Mouse (Mus musculus) embryonic facial prominence, embryonic 12.5 days (tissue): Measurements from ENCODE around the gene Lyz1. TPM values are rescaled to one million over a fixed set of nuclear protein-coding genes. Genes with fewer than 3 reads are reported as not detected.
"Not testable (repeated sequence)": the region's sequence is repeated elsewhere in the genome, so short reads cannot be mapped to it uniquely, and the experiment has no call there.

Experiments
- ATAC-seq: fragments of 200-750 bp; cut with Nextera tagmentation; 2 replicates; pipeline ENCODE4 v1.8.0; 2017; ENCODE audit not compliant: insufficient number of reproducible peaks, insufficient read depth, low FRiP score, low TSS enrichment
- H3K27ac ChIP-seq: fragments of 300-500 bp; sonication (generic); 2 replicates; pipeline ENCODE4 v1.5.1; 2016; ENCODE audit warnings: mild to moderate bottlenecking
- H3K27me3 ChIP-seq: fragments of 300-500 bp; sonication (generic); 2 replicates; pipeline ENCODE4 v1.6.1; 2016; ENCODE audit warnings: mild to moderate bottlenecking, moderate library complexity
- H3K36me3 ChIP-seq: fragments of 300-500 bp; sonication (generic); 2 replicates; pipeline ENCODE4 v1.6.1; 2016; ENCODE audit warnings: mild to moderate bottlenecking
- H3K4me1 ChIP-seq: fragments of 300-500 bp; sonication (generic); 2 replicates; pipeline ENCODE4 v1.6.1; 2016
- H3K4me2 ChIP-seq: fragments of 300-500 bp; sonication (generic); replicated peaks from 2 replicates; pipeline ENCODE4 v1.6.1; 2016; ENCODE audit warnings: mild to moderate bottlenecking, moderate library complexity
- H3K4me3 ChIP-seq: fragments of 300-500 bp; sonication (generic); 2 replicates; pipeline ENCODE4 v1.5.1; 2016; ENCODE audit warnings: mild to moderate bottlenecking
- H3K9ac ChIP-seq: fragments of 300-500 bp; sonication (generic); 2 replicates; pipeline ENCODE4 v1.6.1; 2016; ENCODE audit warnings: mild to moderate bottlenecking, moderate library complexity
- H3K9me3 ChIP-seq: fragments of 300-500 bp; sonication (generic); 2 replicates; pipeline ENCODE4 v1.6.1; 2016; ENCODE audit warnings: mild to moderate bottlenecking, moderate library complexity
- whole genome bisulfite sequencing: fragments of 180-500 bp; shearing (Covaris S2); methylation state at CpG from one replicate; pipeline ENCODE4 v1.1.7; 2016; 5-methylcytosine and 5-hydroxymethylcytosine counted together
- polyA plus RNA-seq: library from polyadenylated mRNA; unstranded; fragments of >200 nt; fragmentation: Nextera tagmentation; extraction: Ambion mirVana; gene quantifications from 2 replicates; pipeline ENCODE4 v1.2.1, GENCODE M21; 2016

Lyz1 gene
- polyA plus RNA-seq, 1 experiment from 2014 or later: not detected

GRCm38 (mm10) chr10:117285584-117285983 lies 7.1 kb downstream of the Lyz1 start:
- H3K36me3 ChIP-seq, H3K9me3 ChIP-seq, H3K9ac ChIP-seq, H3K27ac ChIP-seq, H3K4me3 ChIP-seq, H3K4me1 ChIP-seq, H3K4me2 ChIP-seq, ATAC-seq, H3K27me3 ChIP-seq: not testable (repeated sequence)
- WGBS: 79% methylated on average over 4 of the region's 7 CpGs

- no peak for ATAC-seq
- Histone ChIP-seq H3K4me2 (no peak overlapping the region), H3K27ac (no peak overlapping the region), H3K27me3 (no peaks in the 10 kb centered on the region; the same call in 1 of the 2 replicates), H3K9ac (no peak overlapping the region), H3K4me1 (no peaks in the 10 kb centered on the region), H3K4me3 (no peak overlapping the region), H3K36me3 (no peaks in the 10 kb centered on the region), H3K9me3 (no peaks in the 10 kb centered on the region)
- WGBS: 84% methylated on average over 10 of the region's 10 CpGs
Observed at GRCm38 (mm10) chr10:117284578-117285520, 7.8 kb downstream of the Lyz1 start.

- H3K9me3 ChIP-seq: no peaks in the 10 kb centered on the region
- H3K9ac ChIP-seq: no peak overlapping the region
- H3K4me1 ChIP-seq: no peaks in the 10 kb centered on the region
- H3K27me3 ChIP-seq: no peaks in the 10 kb centered on the region; the same call in 1 of the 2 replicates
- H3K4me2 ChIP-seq: no peak overlapping the region
- no peak for ATAC-seq
- no peaks in the 10 kb centered on the region for H3K36me3 ChIP-seq
- no peak overlapping the region for H3K27ac ChIP-seq
- 81% methylated on average over 7 of the region's 7 CpGs for WGBS
- H3K4me3 ChIP-seq: no peak overlapping the region
Observed at GRCm38 (mm10) chr10:117283871-117284577, 8.6 kb downstream of the Lyz1 start.

GRCm38 (mm10) chr10:117283196-117283595 lies 9.5 kb downstream of the Lyz1 start:
- H3K27me3 ChIP-seq, H3K4me2 ChIP-seq, H3K36me3 ChIP-seq, ATAC-seq, H3K4me1 ChIP-seq, H3K9ac ChIP-seq, H3K27ac ChIP-seq, H3K9me3 ChIP-seq, H3K4me3 ChIP-seq: not testable (repeated sequence)
- WGBS: 83% methylated on average over 4 of the region's 4 CpGs

- ATAC-seq: no peak
- Histone ChIP-seq H3K4me1 (no peaks in the 10 kb centered on the region), H3K9ac (no peak overlapping the region), H3K4me2 (no peak overlapping the region), H3K27ac (no peak overlapping the region), H3K36me3 (no peaks in the 10 kb centered on the region), H3K27me3 (no peaks in the 10 kb centered on the region; the same call in 1 of the 2 replicates), H3K9me3 (no peaks in the 10 kb centered on the region), H3K4me3 (no peak overlapping the region)
- 79% methylated on average over 2 of the region's 2 CpGs for WGBS
Observed at GRCm38 (mm10) chr10:117282551-117282950, 10.1 kb downstream of the Lyz1 start.

- no peaks in the 10 kb centered on the region for H3K36me3 ChIP-seq
- no peaks in the 10 kb centered on the region for H3K4me1 ChIP-seq
- H3K9me3 ChIP-seq: no peaks in the 10 kb centered on the region
- no peak within 1 kb of the TSS for H3K27ac ChIP-seq
- H3K4me2 ChIP-seq: no peak within 1 kb of the TSS
- no peaks in the 10 kb centered on the region; the same call in 1 of the 2 replicates for H3K27me3 ChIP-seq
- H3K9ac ChIP-seq: no peak within 1 kb of the TSS
- ATAC-seq: no peak
- no peak within 1 kb of the TSS for H3K4me3 ChIP-seq
- WGBS: 62% methylated on average over 4 of the region's 4 CpGs
Observed at GRCm38 (mm10) chr10:117282049-117282448, 10.6 kb downstream of the Lyz1 start, which contains the start of gene Lyz2. Gene Lyz2 (minus strand): TSS chr10:117282321.

- no peak for ATAC-seq
- no peak overlapping the region for H3K9ac ChIP-seq
- WGBS: 83% methylated on average over 7 of the region's 7 CpGs
Observed at GRCm38 (mm10) chr10:117281381-117281920, 11.2 kb downstream of the Lyz1 start.

GRCm38 (mm10) chr10:117280000-117280399 lies 12.7 kb downstream of the Lyz1 start:
- Histone ChIP-seq H3K4me1 (no peaks in the 10 kb centered on the region), H3K4me2 (no peak overlapping the region), H3K27me3 (no peaks in the 10 kb centered on the region; the same call in 1 of the 2 replicates), H3K9me3 (no peaks in the 10 kb centered on the region), H3K36me3 (no peaks in the 10 kb centered on the region), H3K27ac (no peak overlapping the region), H3K4me3 (no peak overlapping the region), H3K9ac (no peak overlapping the region)
- no peak for ATAC-seq
- WGBS: 50% methylated on average over 1 of the region's 1 CpGs

More at GRCm38 (mm10) chr10:117281381-117281920, 11.2 kb downstream of the Lyz1 start:
- no peaks in the 10 kb centered on the region for H3K9me3 ChIP-seq
- no peak overlapping the region for H3K27ac ChIP-seq
- no peak overlapping the region for H3K4me3 ChIP-seq
- H3K4me2 ChIP-seq: no peak overlapping the region
- no peaks in the 10 kb centered on the region for H3K4me1 ChIP-seq
- no peaks in the 10 kb centered on the region; the same call in 1 of the 2 replicates for H3K27me3 ChIP-seq
- H3K36me3 ChIP-seq: no peaks in the 10 kb centered on the region

- H3K4me1 ChIP-seq, H3K27me3 ChIP-seq, H3K4me2 ChIP-seq, ATAC-seq, H3K27ac ChIP-seq, H3K36me3 ChIP-seq, H3K9ac ChIP-seq, H3K4me3 ChIP-seq, H3K9me3 ChIP-seq: not testable (repeated sequence)
- 65% methylated on average over 2 of the region's 2 CpGs for WGBS
Observed at GRCm38 (mm10) chr10:117278510-117278909, 14.2 kb downstream of the Lyz1 start.

- H3K9me3 ChIP-seq, H3K27me3 ChIP-seq, ATAC-seq, H3K4me3 ChIP-seq, H3K36me3 ChIP-seq, H3K27ac ChIP-seq, H3K4me2 ChIP-seq, H3K4me1 ChIP-seq, H3K9ac ChIP-seq: not testable (repeated sequence)
- WGBS: 83% methylated on average over 9 of the region's 9 CpGs
Observed at GRCm38 (mm10) chr10:117277779-117278178, 14.9 kb downstream of the Lyz1 start.

- WGBS: 81% methylated on average over 10 of the region's 10 CpGs
- Histone ChIP-seq H3K9ac (no peak overlapping the region), H3K4me3 (no peak overlapping the region), H3K4me2 (no peak overlapping the region), H3K36me3 (no peaks in the 10 kb centered on the region), H3K27ac (no peak overlapping the region), H3K9me3 (no peaks in the 10 kb centered on the region), H3K4me1 (no peaks in the 10 kb centered on the region), H3K27me3 (no peaks in the 10 kb centered on the region)
- ATAC-seq: no peak
Observed at GRCm38 (mm10) chr10:117275681-117276369, 16.8 kb downstream of the Lyz1 start.
